Mouse (Mus musculus) liver, adult 2 months (tissue): ENCODE measurements at regions not wholly inside any gene's neighbourhood (a gene's known extent, or its start where the extent isn't known, plus 50 kb on each side); places are given as distances from the start of the nearest gene placed in this dataset.

Source experiments
- DNase-seq: peaks from one replicate; pipeline ENCODE4 v3.0.0-alpha.2; 2011; ENCODE audit warnings: low read depth, low spot score; ENCODE audit errors: extremely low read depth
- H3K27ac ChIP-seq: fragments of 200-500 bp; replicated peaks from 2 replicates; pipeline ENCODE4 v1.5.1; 2012; ENCODE audit warnings: low read depth, mild to moderate bottlenecking, control low read depth, inconsistent platforms, low read length; ENCODE audit not compliant: insufficient read depth
- H3K27me3 ChIP-seq: fragments of 200-500 bp; 2 replicates; pipeline ENCODE4 v1.6.1; 2012; ENCODE audit warnings: mild to moderate bottlenecking, moderate library complexity, low read length, inconsistent platforms; ENCODE audit not compliant: control insufficient read depth, insufficient read depth
- H3K36me3 ChIP-seq: fragments of 200-500 bp; 2 replicates; pipeline ENCODE4 v1.6.1; 2012; ENCODE audit warnings: low read length, inconsistent platforms; ENCODE audit not compliant: control insufficient read depth, insufficient read depth
- H3K4me1 ChIP-seq: fragments of 200-500 bp; 2 replicates; pipeline ENCODE4 v1.6.1; 2011; ENCODE audit warnings: low read length; ENCODE audit not compliant: control insufficient read depth, insufficient read depth
- H3K4me3 ChIP-seq: fragments of 200-500 bp; 2 replicates; pipeline ENCODE4 v1.5.1; 2011; ENCODE audit warnings: low read depth, mild to moderate bottlenecking, control low read depth, low read length, moderate library complexity; ENCODE audit not compliant: insufficient read depth
- H3K79me2 ChIP-seq: fragments of 200-500 bp; 2 replicates; pipeline ENCODE4 v1.6.1; 2012; ENCODE audit warnings: inconsistent platforms, mild to moderate bottlenecking, low read length, moderate library complexity; ENCODE audit not compliant: control insufficient read depth, insufficient read depth
- H3K9ac ChIP-seq: fragments of 200-500 bp; 2 replicates; pipeline ENCODE4 v1.6.1; 2012; ENCODE audit warnings: low read depth, mild to moderate bottlenecking, control low read depth, inconsistent platforms, low read length
- CTCF ChIP-seq: fragments of 200-500 bp; IDR thresholded peaks from 2 replicates; pipeline ENCODE4 v1.5.1; 2011; ENCODE audit warnings: low read depth, low read length, control low read depth
- POLR2A ChIP-seq: fragments of 200-500 bp; IDR thresholded peaks from 2 replicates; pipeline ENCODE4 v1.6.1; 2011; ENCODE audit warnings: low read length, control low read depth; ENCODE audit not compliant: insufficient read depth; ENCODE audit errors: extremely low read depth
- WGBS: fragments of 180-500 bp; shearing (Covaris S2); methylation state at CpG from one replicate; pipeline ENCODE4 v1.1.7; 2018; 5-methylcytosine and 5-hydroxymethylcytosine counted together

DNA sequence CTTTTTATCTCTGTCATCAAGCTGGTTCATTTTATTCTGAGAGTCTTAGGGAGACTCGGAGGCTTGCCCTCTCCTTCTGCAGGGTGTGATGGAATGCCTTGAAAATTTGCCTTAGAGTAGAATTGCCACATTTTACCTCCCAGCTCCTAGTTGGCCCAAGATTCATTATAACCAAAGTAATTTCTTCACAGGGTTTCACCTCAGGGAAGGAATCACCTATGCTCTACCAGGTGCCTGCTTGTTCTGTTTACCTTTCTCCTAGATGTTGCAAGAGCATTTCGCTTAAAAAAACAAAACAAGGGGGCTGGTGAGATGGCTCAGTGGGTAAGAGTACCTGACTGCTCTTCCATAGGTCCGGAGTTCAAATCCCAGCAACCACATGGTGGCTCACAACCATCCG, 134.8 kb downstream of the Plk2 start:
- Histone ChIP-seq H3K36me3 (no peaks in the 10 kb centered on the region), H3K9ac (no peak overlapping the region), H3K79me2 (no peaks in the 10 kb centered on the region), H3K27me3 (no peaks in the 10 kb centered on the region), H3K4me3 (no peak overlapping the region), H3K4me1 (no peaks in the 10 kb centered on the region), H3K27ac (no peak overlapping the region)
- TF ChIP-seq POLR2A (no peak), CTCF (no peak)
- 76% methylated on average over 4 of the region's 4 CpGs for WGBS
- peak; percentile 29 for DNase-seq

DNA sequence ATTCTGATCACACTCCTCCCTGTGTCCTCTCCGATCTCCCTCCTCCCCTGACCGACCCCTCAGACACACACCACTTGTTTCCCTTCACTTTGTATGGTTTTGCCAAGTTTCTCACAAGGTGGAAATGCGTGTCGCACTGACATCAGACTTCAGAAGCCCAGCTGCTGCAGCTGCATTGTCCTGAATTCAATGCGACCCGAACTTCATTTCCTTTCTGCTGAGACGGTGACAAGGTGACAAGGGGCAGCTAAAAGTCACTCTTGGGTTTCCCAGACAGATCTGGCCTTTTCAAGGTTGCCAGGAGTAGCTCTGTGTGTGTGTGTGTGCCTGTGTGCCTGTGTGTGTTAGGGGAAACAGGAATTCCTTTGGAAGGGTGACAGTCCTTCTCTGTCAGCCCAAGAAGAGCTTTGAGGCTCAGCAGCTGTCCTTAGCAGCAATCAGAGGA, 139.5 kb downstream of the Plk2 start:
- no peaks in the 10 kb centered on the region for H3K27me3 ChIP-seq
- TF ChIP-seq CTCF (no peak), POLR2A (no peak)
- WGBS = 68% methylated on average over 7 of the region's 7 CpGs
- H3K36me3 ChIP-seq = no peaks in the 10 kb centered on the region
- H3K9ac ChIP-seq = no peak overlapping the region
- no peaks in the 10 kb centered on the region for H3K79me2 ChIP-seq
- no peak overlapping the region for H3K4me3 ChIP-seq
- H3K4me1 ChIP-seq = no peaks in the 10 kb centered on the region
- H3K27ac ChIP-seq = no peak overlapping the region
- peak; percentile 18 for DNase-seq

GRCm38 (mm10) chr13:110535785-110536184, 140.9 kb downstream of the Plk2 start:
- no peaks in the 10 kb centered on the region for H3K36me3 ChIP-seq

GRCm38 (mm10) chr13:110537960-110538463, 143.2 kb downstream of the Plk2 start:
- TF ChIP-seq POLR2A = no peak
- no peak for TF ChIP-seq CTCF
- Histone ChIP-seq H3K4me1 (no peaks in the 10 kb centered on the region), H3K36me3 (no peaks in the 10 kb centered on the region), H3K79me2 (no peaks in the 10 kb centered on the region), H3K9ac (no peak overlapping the region), H3K27ac (no peak overlapping the region), H3K27me3 (no peaks in the 10 kb centered on the region), H3K4me3 (no peak overlapping the region)
- DNase-seq = peak; percentile 27
- 59% methylated on average over 7 of the region's 7 CpGs for WGBS

More at GRCm38 (mm10) chr13:110535785-110536184, 140.9 kb downstream of the Plk2 start:
- TF ChIP-seq CTCF (no peak), POLR2A (no peak)
- Histone ChIP-seq H3K27ac (no peak overlapping the region), H3K4me1 (no peaks in the 10 kb centered on the region), H3K27me3 (no peaks in the 10 kb centered on the region), H3K79me2 (no peaks in the 10 kb centered on the region), H3K4me3 (no peak overlapping the region), H3K9ac (no peak overlapping the region)
- 94% methylated on average over 2 of the region's 2 CpGs for WGBS
- DNase-seq = no peak

DNA sequence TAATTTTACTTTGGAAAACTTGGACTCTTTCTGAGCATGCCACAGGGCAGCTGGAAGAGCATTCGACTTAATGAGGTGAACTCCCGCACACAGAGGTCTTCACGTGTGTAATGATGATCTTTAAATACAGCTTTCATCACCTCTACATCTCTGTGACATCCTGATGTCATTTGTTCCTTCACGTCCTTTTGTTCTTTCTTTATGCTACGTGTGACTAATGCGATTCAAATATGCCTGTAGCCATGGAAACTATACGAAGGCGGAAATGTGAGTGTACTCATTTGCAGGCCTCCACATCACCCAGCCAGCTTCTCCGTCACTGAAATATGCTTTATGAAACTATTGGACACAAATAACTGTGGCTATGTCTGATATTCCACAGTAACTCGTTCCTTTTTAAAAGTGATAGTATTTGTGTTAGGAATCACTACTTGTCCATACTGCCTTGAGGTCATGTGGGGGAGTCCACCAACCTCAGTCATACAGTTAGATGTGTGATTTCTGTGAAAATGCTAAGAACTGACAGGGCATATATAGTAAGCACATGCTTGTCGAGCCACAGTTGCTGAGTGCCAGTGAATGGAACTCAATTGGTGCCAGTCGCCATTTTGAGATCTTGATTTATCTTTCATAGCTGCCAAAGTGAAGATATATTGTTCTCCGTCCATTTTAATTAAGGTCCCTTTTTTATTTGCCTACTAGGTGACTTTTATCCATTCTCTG, 145.9 kb downstream of the Plk2 start:
- Histone ChIP-seq H3K9ac (no peak overlapping the region), H3K27me3 (no peaks in the 10 kb centered on the region), H3K4me1 (no peaks in the 10 kb centered on the region), H3K36me3 (no peaks in the 10 kb centered on the region), H3K79me2 (no peaks in the 10 kb centered on the region; the same call in 1 of the 2 replicates), H3K27ac (no peak overlapping the region), H3K4me3 (no peak overlapping the region)
- WGBS = 95% methylated on average over 13 of the region's 13 CpGs
- no peak for DNase-seq
- TF ChIP-seq CTCF = no peak
- TF ChIP-seq POLR2A = no peak
